Mouse (Mus musculus) monocyte, adult 2 months (primary cell): ENCODE results near the gene Ankrd33b.

Experiments used
- DNase-seq, 2 experiments: peaks; one replicate each; pipeline ENCODE4 v3.0.0; 2022; ENCODE audit warnings: low spot score in 2 of 2, low read depth in 1 of 2

Gene Ankrd33b

GRCm38 (mm10) chr15:31244696-31245445 is 122.7 kb downstream of the Ankrd33b start:
- DNase-seq = no peak

GRCm38 (mm10) chr15:31243260-31243659 is 124.3 kb downstream of the Ankrd33b start:
- DNase-seq = no peak
